Comparison of ENCODE assay signal across 8 mouse cellular contexts in genomic region chr3:88831177-88832121, GRCm38 (mm10). TPM values are rescaled to one million over a fixed set of nuclear protein-coding genes. Genes with fewer than 3 reads are reported as not detected.
A peak's percentile ranks its signal among the peaks of the same experiment; 100 is the strongest.
DNase-seq lines count a peak whose midpoint lies in the region; ATAC-seq and TF ChIP-seq lines count a peak whose summit lies in the region.
"Not testable (repeated sequence)": the region's sequence is repeated elsewhere in the genome, so short reads cannot be mapped to it uniquely, and the experiment has no call there.

No protein-coding gene starts in this region.

- H3K27ac ChIP-seq in cortical plate, adult 2 months (ENCODE audit: insufficient read depth, low read length) = peak overlapping the region; percentile 94
- H3K27ac ChIP-seq in hindbrain, embryonic 15.5 days (replicated peaks) = peak overlapping the region; percentile 92
- peak overlapping the region; percentile 46; the same call in 1 of the 2 replicates for H3K27ac ChIP-seq in lung, embryonic 14.5 days (ENCODE audit: low read depth)
- peak overlapping the region; percentile 90 for H3K27ac ChIP-seq in neural tube, embryonic 15.5 days (replicated peaks)

- H3K9me3 ChIP-seq in hindbrain, embryonic 15.5 days; lung, embryonic 14.5 days (ENCODE audit: low read depth, low read length); neural tube, embryonic 15.5 days (replicated peaks): not testable (repeated sequence)

- H3K4me2 ChIP-seq in hindbrain, embryonic 15.5 days = peak overlapping the region; percentile 49
- peak overlapping the region; percentile 52 for H3K4me2 ChIP-seq in lung, embryonic 14.5 days
- H3K4me2 ChIP-seq in neural tube, embryonic 15.5 days = peak overlapping the region; percentile 55

- H3K4me3 ChIP-seq in cortical plate, adult 2 months (ENCODE audit: insufficient read depth, low read length) = peak overlapping the region; percentile 89
- peak overlapping the region; percentile 55 for H3K4me3 ChIP-seq in hindbrain, embryonic 15.5 days
- peak overlapping the region; percentile 18 for H3K4me3 ChIP-seq in lung, embryonic 14.5 days (ENCODE audit: low read depth, low read length)
- peak overlapping the region; percentile 52 for H3K4me3 ChIP-seq in neural tube, embryonic 15.5 days (replicated peaks)

- TF ChIP-seq CTCF in cortical plate, adult 2 months (IDR thresholded peaks at IDR 0.05; ENCODE audit: extremely low read depth, insufficient read depth, low read length); lung, embryonic 14.5 days (IDR thresholded peaks at IDR 0.05; ENCODE audit: low read depth): not testable (repeated sequence)

- not testable (repeated sequence) for H3K27me3 ChIP-seq in hindbrain, embryonic 15.5 days; lung, embryonic 14.5 days (ENCODE audit: insufficient read depth, low read length); neural tube, embryonic 15.5 days (replicated peaks)

- WGBS in hindbrain, embryonic 15.5 days = under 1% methylated on average over 17 of the region's 28 CpGs
- 3% methylated on average over 21 of the region's 28 CpGs for WGBS in lung, embryonic 14.5 days
- WGBS in neural tube, embryonic 15.5 days = under 1% methylated on average over 22 of the region's 28 CpGs

- H3K36me3 ChIP-seq in hindbrain, embryonic 15.5 days; lung, embryonic 14.5 days (ENCODE audit: insufficient read depth); neural tube, embryonic 15.5 days: not testable (repeated sequence)

- peak overlapping the region; percentile 72 for H3K9ac ChIP-seq in hindbrain, embryonic 15.5 days
- H3K9ac ChIP-seq in lung, embryonic 14.5 days = not testable (repeated sequence)
- peak overlapping the region; percentile 53 for H3K9ac ChIP-seq in neural tube, embryonic 15.5 days (replicated peaks)

- peak; percentile 37 for DNase-seq in ZHBTc4 (ENCODE audit: low read depth, low spot score)
- DNase-seq in gastrocnemius, adult 8-10 months (ENCODE audit: low spot score in 2 of 2) = peak; percentile 24 to 26
- DNase-seq in layer of hippocampus, postnatal 14 days (ENCODE audit: low spot score in 2 of 2) = peak; percentile 83 to 85
- DNase-seq in lung, embryonic 14.5 days = peak; percentile 57
- DNase-seq in testis, postnatal 10 days (ENCODE audit: low spot score) = peak; percentile 78

- not testable (repeated sequence) for TF ChIP-seq POLR2A in cortical plate, adult 2 months (IDR thresholded peaks at IDR 0.05; ENCODE audit: extremely low read depth, insufficient read depth, low read length)

- H3K4me1 ChIP-seq in cortical plate, adult 2 months (ENCODE audit: control insufficient read depth, insufficient read depth, low read length); hindbrain, embryonic 15.5 days (replicated peaks); lung, embryonic 14.5 days (ENCODE audit: insufficient read depth); neural tube, embryonic 15.5 days: not testable (repeated sequence)

- ATAC-seq in hindbrain, embryonic 15.5 days (ENCODE audit: low FRiP score, low read depth) = peak; percentile 80
- ATAC-seq in lung, embryonic 14.5 days (ENCODE audit: insufficient read depth) = peak; percentile 67
- peak; percentile 79 for ATAC-seq in neural tube, embryonic 15.5 days (ENCODE audit: low FRiP score)

RNA-seq across cellular contexts. Expression of gene Gon4l, which starts 3.6 kb away (rescaled TPM):
- 30.1 and 33.9 TPM in 2 replicates for polyA plus RNA-seq in cortical plate, adult 2 months (2012; rRNA removed)
- 10 to 100 TPM; 12.5 to 16.1 (median 16.0) TPM for total RNA-seq in gastrocnemius, adult 8-10 months (2022)
- polyA plus RNA-seq in hindbrain, embryonic 15.5 days (2015; fragmentation: Nextera tagmentation; extraction: Ambion mirVana) = 13.2 and 13.5 TPM in 2 replicates
- 10 to 100 TPM; 42.1 to 45.4 TPM for total RNA-seq in layer of hippocampus, postnatal 14 days (2021)
- polyA plus RNA-seq in lung, embryonic 14.5 days (2014; fragmentation: Nextera tagmentation; extraction: Ambion mirVana) = 14.8 and 17.9 TPM in 2 replicates
- 11.8 and 12.3 TPM in 2 replicates for polyA plus RNA-seq in neural tube, embryonic 15.5 days (2015; fragmentation: Nextera tagmentation; extraction: Ambion mirVana)

RNA-seq across cellular contexts. Expression of gene Syt11, which starts 56.5 kb away (rescaled TPM):
- polyA plus RNA-seq in cortical plate, adult 2 months (2012; rRNA removed) = 467 and 476 TPM in 2 replicates
- 1 to 10 TPM; 4.0 to 6.3 (median 4.6) TPM for total RNA-seq in gastrocnemius, adult 8-10 months (2022)
- polyA plus RNA-seq in hindbrain, embryonic 15.5 days (2015; fragmentation: Nextera tagmentation; extraction: Ambion mirVana) = 220 and 239 TPM in 2 replicates
- total RNA-seq in layer of hippocampus, postnatal 14 days (2021) = 100 to 1,000 TPM; 500 to 510 TPM
- polyA plus RNA-seq in lung, embryonic 14.5 days (2014; fragmentation: Nextera tagmentation; extraction: Ambion mirVana) = 6.3 and 7.6 TPM in 2 replicates
- 207 and 237 TPM in 2 replicates for polyA plus RNA-seq in neural tube, embryonic 15.5 days (2015; fragmentation: Nextera tagmentation; extraction: Ambion mirVana)

Comparison
In these comparisons a context has a peak if more than half of its experiments do, and no peak if none do; other contexts are left out.
1. Peak in every context shown above with its lines: DNase-seq, ATAC-seq, H3K4me3 ChIP-seq and H3K27ac ChIP-seq.
2. DNase-seq: peak in every context shown above with its lines; median percentile 84 in layer of hippocampus, postnatal 14 days; 78 in testis, postnatal 10 days; 57 in lung, embryonic 14.5 days; 37 in ZHBTc4; 25 in gastrocnemius, adult 8-10 months.
3. H3K4me3 ChIP-seq: peak in every context shown above with its lines; median percentile 89 in cortical plate, adult 2 months; 55 in hindbrain, embryonic 15.5 days; 52 in neural tube, embryonic 15.5 days; 18 in lung, embryonic 14.5 days.
4. RNA of gene Syt11, which starts 56.5 kb away (polyA plus RNA-seq): 467 to 476 TPM in cortical plate, adult 2 months, 220 to 239 TPM in hindbrain, embryonic 15.5 days and 207 to 237 TPM in neural tube, embryonic 15.5 days; 6.3 to 7.6 TPM in lung, embryonic 14.5 days; every median in the first group is over 10 times any median in the second.